Mouse (Mus musculus): Measurements from ENCODE around the gene Ablim1.

The Ablim1 gene

DNA sequence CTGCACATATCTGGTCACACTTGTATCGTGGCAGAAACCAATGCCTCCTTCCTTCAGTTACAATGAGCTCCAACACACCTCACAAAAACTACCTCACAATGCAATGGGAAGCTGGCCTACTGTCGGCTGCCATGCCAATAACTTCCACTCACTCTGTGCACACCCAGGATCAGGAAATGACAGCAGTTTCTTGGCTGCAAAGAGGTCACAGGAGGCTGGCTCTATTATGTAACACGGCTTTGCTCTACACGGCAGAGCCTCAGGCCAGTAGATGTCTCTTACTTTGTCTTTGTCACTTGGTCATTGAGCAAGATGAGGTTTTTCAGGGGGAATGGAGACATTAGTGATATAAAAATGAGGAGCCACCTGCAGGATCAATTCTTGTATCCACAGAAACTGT lies 126.2 kb downstream of the Ablim1 start:
- DNase-seq (ENCODE audit: low read depth, low spot score), result no peak

DNA sequence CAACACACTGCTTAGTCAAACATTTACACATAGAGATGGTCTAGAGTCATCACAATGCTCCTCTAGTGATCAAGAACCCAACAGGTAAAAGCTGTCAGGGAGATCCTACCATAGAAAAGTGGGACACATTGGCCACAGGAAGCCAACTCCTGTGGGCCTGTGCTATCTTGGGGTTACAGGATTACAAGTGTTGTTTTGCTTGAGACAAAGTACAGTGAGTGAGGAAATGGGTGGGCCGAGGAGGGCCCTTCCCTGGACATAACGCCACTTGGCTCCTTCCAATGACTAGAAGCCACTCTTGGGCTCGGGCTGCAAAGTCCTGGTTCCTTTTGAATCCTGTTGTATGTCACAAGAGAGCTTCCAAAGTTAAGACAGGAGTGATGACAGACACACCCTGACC lies 129.7 kb downstream of the Ablim1 start:
- DNase-seq (ENCODE audit: low read depth, low spot score), result no peak

DNA sequence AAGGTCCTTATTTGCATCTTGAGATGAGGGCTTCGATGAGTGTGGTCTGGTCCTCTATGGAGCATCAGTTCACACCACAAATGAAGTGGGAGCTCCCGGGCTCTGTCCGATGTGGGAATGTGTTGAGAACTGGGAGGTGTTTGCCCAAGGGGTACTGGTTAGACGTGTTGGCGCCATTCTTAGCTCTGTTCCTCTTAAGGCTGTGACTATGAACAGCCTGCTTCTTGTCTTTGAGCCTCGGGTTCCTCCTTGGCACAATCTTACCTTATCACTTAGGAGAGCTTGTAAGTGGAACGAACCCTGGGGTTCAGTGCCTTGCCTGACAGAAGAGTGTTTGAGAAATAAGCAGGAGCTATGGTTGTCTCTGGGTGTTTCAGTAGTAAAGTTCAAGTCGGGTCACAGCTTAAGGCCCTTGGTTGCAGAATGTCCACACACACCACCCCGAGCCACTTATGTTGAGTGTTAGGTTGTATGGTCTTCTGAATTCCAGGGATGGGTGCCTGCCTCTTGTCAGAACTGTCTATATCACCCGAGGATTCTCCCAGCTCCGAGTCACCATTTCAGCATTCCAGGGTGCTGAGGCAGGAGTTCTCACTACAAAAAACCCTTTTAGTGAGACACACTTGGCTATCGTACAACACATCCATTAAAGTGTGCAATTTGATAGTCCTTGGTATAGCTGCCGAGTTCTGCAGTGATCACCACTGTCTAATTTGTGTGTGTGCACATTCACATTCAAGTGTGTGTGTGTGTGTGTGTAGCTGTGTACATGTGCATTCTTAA lies 131.6 kb downstream of the Ablim1 start:
- DNase-seq (ENCODE audit: low read depth, low spot score), result no peak

DNA sequence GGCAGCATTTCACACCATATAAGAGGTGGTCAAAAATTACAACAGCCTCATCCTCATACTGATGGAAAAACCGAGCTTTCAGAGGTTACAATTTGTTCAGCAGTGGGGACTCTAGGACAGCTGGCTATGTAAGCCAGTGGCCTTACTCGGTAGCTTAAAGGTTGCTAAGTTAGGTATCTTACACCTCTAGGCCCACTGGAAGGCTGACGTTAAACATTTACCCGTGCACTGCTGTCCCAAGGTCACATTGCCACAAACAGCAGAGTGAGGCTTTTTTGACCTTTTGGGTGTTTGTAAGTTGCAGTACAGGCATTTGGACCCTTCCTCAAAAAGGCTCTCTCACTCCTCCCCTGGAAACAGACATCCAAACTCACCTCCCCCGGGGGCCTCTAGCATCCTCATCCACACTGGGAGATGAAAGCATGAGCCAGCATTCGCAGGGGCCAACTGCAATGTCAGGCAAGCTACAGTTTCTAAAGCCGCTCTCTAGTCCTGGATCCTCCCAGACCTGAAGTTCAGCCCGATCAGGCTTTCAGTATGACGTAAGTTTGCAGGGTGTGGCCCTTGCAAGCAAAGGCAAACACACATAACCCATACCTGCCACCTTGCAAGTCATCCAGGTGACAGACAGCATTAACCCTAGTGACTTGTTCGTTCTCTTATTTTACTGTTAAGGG lies 132.7 kb downstream of the Ablim1 start:
- no peak for DNase-seq (ENCODE audit: low read depth, low spot score)

DNA sequence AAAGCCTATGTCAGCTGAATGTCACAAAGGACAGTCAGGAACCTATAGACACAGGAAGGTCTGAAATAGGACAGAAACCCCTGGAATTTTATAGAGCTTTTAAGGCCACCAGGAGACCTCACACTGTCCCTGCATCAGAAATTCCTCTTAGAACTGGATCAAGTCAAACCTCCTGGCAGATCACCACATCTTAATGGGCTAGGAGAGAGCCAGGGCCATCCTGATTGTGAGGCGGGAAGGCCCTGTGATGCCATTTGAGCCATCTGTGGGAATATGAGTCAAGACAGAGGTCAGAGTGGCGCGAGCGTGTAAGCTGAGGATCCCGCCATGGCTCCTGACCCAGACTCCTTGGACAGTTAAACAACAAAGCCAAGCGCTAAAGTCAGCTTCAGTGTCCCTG lies 133.4 kb downstream of the Ablim1 start:
- DNase-seq (ENCODE audit: low read depth, low spot score), result no peak

DNA sequence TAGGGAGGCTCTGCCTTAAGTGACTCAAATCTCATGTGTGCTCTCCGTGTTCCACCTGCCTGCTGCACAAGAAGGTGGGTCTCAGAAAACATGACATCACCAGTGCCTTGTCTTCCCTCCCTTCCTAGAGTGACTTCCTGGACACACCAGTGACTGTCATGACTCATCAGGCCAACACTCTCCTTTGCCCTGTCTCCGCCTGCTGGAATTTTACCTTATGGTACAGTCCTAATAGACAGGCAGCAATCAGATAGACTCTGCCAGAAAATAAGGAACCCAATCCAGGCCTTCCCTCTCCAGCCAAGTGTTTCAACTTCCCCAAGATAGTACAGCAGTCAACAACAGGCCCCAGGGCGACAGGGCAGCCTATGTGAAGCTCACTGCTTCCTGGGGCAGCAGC lies 133.8 kb downstream of the Ablim1 start:
- DNase-seq (ENCODE audit: low read depth, low spot score), result no peak

DNA sequence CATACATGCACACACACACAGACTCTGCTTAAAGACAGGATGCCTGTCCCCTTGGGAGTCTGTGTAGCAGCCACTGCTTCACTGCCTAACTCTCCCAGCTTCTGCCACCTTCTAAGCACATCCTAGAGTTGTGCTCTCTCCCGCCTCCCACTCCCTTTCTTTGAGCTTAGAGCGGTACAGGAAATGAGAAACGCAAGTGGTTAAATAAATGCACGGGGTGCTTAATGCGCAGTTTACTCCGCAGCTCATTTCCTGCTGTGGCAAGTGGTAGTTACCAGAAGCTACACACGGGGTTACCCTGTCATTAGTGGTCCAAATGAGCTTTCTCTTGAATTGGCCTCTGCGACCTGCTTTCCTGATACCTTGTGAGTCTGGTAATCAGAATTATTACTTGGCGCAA lies 134.4 kb downstream of the Ablim1 start:
- DNase-seq (ENCODE audit: low read depth, low spot score), result no peak

DNA sequence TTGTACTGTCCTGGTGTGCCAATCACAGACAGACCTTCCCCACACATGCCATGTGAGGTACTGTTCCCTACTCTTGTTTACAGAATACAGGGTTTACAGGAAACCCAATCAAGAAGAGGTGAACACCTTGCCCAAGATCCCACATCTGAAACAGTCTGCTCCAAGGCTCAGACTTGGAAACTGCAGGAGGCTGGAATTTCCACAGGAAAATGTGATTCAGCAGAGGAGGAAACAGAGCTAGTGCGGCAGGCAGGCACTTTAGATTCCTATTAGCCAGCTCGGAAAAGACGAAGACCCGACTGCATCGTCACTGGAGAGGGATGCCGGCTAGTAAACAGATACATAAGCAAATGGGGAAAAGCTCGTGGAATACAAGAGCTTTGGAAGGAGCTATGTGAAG lies 135.4 kb downstream of the Ablim1 start:
- no peak for DNase-seq (ENCODE audit: low read depth, low spot score)

DNA sequence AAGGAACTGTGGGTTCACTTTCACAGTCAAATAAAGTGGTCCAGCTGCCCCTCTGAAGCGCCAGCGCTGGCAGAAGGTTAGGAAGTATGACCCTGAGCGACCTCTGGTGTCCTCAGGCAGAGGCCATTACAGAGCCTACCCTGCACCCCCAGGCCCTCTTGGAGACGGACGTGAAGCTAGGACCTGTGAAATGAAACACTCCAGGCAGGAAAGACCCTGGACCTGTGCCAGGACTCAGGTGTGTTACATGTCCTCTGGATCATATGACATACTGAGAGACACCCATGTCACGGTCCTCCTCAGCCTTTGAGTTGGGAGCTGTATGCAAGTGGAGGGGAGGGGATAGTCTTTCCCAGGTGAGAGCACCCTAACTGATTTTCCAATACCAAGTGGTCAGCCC lies 137.4 kb downstream of the Ablim1 start:
- DNase-seq (ENCODE audit: low read depth, low spot score), result no peak

DNA sequence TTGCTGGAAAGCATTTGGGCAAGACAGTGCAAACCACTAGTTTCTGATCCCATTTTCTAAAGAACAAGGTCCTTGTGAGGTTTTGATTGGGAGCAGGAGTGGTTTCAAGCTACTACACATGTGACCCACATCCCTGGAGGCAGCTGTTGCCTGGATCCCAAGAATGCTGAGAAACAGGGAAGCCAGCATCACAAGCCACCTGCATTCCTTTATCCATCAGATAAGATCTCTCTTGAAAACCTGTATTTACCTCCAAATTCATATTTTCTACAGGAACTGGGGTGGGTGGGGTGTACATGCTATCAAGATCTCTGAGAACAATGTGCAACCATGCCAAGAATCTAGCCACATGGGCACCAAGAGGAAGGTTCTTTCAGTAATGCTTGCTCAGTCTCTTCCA lies 139.6 kb downstream of the Ablim1 start:
- DNase-seq (ENCODE audit: low read depth, low spot score), result no peak

DNA sequence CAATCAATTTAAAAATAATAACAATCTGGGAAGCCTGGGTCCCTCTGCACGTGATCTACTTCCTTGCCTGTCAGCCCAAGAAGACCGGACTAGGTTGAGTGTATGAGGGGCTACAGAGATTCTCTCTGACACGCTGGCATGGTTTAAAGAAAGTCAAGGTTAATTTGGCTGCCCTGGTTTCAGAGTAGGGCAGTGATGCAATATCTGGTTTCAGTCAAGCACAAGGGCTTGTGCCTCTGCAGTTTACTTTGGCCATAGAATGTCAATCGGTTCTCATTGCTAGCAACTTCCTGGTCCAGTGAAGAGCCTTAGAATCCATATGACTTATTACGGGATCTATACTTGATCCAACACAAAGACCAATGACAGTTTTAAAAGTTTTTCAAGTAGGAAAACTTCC lies 140.2 kb downstream of the Ablim1 start:
- DNase-seq (ENCODE audit: low read depth, low spot score), result no peak

DNA sequence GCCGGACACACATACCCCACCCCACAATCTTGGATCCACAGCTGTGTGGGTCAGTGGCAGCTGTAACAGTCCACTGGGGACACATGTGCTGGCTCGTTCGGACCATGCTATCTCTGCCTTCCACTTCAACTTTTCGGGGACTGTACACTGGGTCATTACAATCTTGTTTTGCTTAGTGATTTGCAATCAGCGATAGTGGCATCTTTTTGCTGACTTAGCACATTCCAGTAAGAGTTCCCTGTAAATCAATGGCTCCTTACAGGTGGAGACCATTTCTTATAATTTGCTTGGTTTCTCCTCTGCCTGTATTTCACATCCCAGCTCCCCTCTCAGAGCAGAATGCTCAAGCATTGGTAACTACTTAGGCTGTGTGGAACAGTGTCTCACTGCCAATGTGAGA lies 140.7 kb downstream of the Ablim1 start:
- no peak for DNase-seq (ENCODE audit: low read depth, low spot score)

DNA sequence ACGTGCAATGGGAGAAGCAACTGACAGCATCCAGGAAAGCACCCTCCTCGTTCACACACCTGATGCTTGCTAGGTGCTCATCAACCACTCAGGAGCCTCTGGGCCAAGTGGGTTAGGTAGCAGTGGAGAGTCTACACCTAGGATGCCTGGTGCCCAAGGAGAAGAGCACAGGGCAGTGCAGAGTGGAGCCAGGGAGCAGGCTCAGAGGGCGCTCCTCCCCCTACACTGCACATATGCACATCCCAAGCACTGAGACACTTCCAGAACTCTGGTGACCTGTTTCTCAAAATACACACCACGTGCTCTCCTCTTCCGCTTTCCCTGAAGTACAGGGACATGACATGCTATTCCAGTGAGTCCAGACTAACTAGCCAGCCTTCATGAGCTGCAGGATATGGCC lies 142.4 kb downstream of the Ablim1 start:
- no peak for DNase-seq (ENCODE audit: low read depth, low spot score)

DNA sequence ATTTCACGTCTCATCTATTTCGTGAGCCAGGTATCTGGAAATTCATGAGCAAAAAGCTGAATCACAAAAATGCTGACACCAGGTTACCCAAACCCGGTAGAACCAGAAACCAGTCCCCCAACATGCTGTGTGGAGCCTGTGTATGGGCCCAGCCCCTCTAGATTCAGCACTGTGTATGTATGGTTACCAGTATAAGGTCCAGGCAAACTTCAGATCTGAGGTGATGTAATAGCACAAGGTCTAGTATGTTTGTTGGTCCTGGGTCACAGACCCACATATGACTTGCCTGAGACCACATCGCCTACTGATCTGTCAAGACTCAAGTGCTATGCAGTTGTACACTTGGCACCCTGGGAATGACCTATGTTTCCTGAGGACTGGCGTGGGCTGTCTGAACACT lies 143.8 kb downstream of the Ablim1 start:
- no peak for DNase-seq (ENCODE audit: low read depth, low spot score)

DNA sequence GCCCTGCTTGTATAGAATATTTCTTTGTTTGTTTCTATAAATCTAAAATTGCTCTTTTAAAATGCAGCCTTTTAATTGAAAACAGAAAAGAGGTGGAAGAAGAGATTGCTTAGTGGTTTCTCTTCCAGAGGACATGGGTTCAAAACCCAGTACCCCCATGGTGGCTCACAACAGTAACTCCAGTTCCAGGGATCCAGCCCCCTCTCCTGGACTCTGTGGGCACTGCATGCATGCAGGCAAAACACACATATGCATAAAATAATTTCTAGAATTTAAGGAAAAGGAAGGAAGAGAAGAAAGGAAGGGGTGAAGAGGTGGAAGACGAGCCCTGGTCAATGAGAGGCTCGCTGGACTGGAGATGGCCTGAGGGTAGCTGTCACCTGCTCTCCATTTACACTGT lies 145.2 kb downstream of the Ablim1 start:
- no peak for DNase-seq (ENCODE audit: low read depth, low spot score)

DNA sequence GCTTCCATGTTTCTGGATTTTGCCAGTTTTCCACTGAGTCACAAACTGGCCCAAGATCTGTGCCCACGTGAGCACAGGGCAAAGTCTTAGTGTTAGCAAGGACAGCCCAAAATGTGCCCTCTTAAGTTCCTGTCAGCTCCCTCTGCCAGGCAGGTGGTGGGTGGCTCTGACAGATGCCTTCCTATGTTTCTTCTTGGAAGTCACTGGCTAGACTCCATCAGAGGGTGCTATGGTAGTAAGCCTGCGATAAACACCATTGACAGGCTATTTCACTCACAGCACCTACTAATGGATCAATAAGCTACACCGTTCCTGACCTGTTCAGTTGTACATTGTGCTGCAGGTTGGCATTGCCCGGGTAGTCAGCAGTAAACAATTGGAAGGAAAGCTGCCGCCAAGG lies 147.0 kb downstream of the Ablim1 start:
- DNase-seq (ENCODE audit: low read depth, low spot score), result no peak

DNA sequence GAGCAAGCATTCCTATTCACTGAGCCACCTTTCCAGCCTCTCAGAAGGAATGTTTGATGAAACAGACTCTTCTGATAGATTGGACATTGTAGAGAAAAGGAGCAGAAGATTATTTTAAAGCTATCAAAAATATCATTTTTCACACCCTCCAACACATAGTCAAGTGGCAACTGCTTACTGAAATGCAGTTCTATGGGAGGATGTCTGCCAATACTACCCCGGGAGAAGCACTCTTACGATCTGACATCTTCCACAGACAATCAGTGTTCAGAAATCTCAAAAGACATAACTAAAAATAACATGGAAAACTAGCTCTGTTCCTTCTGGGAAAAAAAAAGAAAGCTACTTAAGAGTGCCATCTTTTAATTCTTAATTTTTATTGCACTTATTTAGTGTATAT lies 149.8 kb downstream of the Ablim1 start:
- DNase-seq (ENCODE audit: low read depth, low spot score), result no peak

DNA sequence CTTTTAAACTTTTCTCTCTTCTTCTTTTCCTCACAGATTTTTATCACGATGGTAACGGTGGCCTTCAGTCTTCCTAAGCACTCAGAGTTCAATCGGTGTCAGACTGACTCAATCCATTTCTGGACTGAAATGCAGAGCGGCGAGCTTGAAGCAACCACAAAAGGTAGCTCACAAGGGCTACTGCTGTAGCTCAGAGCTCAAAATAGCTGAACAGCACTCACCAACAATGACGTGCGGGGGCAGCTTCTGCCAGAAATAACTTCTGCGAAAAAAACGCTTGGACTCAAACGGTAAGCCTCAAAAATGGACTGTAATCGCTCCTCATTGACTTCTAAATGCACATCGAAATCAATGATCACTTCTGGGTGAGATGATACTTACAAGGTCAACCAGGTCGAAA lies 151.4 kb downstream of the Ablim1 start:
- DNase-seq (ENCODE audit: low read depth, low spot score), result no peak

DNA sequence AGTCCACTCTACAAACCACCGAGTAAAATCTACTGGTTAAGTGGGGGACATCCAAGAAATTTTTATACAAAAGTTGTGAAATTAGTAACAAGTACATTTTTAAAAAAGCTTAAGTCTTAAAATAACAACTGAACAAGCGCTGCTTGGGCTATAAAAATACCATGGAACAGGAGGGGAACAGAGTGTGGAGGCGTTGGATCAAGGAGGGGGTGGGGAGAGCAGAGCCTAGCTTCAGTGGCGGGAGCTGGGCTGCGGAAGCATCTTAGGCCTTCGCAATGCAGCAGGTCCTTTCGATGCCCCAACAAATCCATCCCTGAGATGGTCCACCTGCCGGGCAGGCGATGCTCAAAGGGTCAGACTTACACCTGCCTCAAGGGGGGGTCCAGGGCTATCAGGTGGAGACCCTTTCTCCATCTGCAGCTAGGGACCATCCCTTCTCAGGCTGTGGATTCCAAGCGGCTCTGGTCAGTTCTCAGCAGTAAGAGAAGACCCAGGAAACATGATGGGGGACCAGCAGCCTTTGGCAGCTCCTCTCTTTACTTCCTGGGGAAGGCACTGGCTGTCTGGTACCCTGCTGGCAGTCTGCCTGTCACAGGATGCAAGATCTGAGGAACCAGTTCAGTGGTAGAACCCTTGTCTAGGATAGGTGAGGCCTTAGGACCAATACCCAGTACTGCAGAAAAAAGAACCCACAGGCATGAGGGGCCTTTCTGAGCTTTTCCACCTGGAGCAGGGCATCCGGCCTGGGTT lies 152.6 kb downstream of the Ablim1 start:
- DNase-seq (ENCODE audit: low read depth, low spot score), result no peak

DNA sequence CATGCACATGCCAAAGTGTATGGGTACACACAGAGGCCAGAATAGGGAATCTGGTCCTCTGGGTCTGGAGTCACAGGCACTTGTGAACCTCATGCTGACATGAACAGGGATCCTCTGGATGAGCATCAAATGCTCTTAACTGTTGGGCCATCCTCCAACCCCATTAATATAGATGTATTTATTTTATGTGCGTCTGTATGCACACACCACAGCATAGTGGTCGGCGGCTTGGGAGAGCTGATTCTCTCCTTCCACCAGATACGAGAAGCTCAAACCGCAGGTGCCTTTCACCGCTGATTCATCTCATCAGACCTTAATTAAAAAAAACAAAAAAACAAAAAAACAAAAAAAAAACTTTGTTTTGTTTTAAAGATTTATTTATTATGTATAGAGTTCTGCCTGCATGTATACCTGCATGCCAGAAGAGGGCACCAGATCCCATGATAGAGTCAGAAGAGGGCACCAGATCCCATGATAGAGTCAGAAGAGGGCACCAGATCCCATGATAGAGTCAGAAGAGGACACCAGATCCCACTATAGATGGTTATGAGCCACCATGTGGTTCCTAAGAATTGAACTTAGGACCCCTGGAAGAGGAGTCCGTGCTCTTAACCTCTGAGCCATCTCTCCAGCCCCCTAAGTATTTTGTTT lies 153.6 kb downstream of the Ablim1 start:
- peak; percentile 43 for DNase-seq (ENCODE audit: low read depth, low spot score)

DNA sequence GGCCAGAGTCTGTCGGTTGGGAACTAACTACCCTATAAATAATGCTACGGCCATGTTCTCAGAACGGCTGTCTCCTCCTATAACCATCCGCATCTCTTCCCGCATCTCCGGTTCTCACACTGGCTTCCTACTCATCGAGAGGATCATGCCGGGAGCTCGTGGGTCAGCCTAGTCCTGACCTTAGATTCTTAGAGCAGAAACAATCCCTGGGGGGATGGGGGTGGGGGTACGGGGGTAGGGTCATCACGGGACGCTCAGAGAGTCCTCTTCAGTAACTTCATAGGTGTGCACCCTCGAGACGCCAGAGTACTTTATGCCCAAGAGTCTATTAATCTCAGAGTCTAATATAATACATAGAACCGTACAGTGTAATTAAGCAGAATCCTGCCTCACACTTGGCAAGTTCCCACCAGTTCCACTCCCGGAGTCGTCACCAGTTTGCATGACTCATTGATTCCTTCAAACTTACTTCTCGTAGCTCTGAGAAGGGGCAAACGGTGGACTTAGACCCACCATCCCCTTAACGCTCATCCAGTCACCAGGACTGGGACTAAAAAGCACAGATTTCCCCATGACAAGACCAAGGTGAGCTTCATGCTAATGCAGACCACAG lies 156.9 kb downstream of the Ablim1 start:
- no peak for DNase-seq (ENCODE audit: low read depth, low spot score)
